Comparison of ENCODE assay signal across 9 mouse cellular contexts in genomic region chr17:26357784-26358183, GRCm38 (mm10). TPM values are rescaled to one million over a fixed set of nuclear protein-coding genes. Genes with fewer than 3 reads are reported as not detected.
DNase-seq lines count a peak whose midpoint lies in the region; ATAC-seq and TF ChIP-seq lines count a peak whose summit lies in the region.
"Had no signal": no experiment of that assay in that cellular context is flagged by ENCODE, and none has a peak within 500 bp of the region (broad histone marks: within the 10 kb centered on the region; RNA-seq: fewer than 3 reads in every experiment).

No protein-coding gene starts in this region.

- no peak overlapping the region for H3K9ac ChIP-seq in heart, embryonic 12.5 days
- no peak overlapping the region for H3K9ac ChIP-seq in heart, embryonic 16.5 days (ENCODE audit: low read length)
- H3K9ac ChIP-seq in kidney, postnatal 0 days (ENCODE audit: low read depth, low read length), result no peak overlapping the region
- H3K9ac ChIP-seq in midbrain, embryonic 13.5 days (replicated peaks), result no peak overlapping the region
- H3K9ac ChIP-seq: limb, embryonic 12.5 days had no signal

- H3K4me1 ChIP-seq in heart, embryonic 12.5 days (replicated peaks), result peaks cover 70% of the 10 kb centered on the region
- peaks cover 35% of the 10 kb centered on the region for H3K4me1 ChIP-seq in heart, embryonic 16.5 days (ENCODE audit: control insufficient read depth, insufficient read depth, low read length)
- peaks cover 5% of the 10 kb centered on the region; the same call in 1 of the 2 replicates for H3K4me1 ChIP-seq in kidney, postnatal 0 days (replicated peaks; ENCODE audit: insufficient read depth, low read length)
- peaks cover 9% of the 10 kb centered on the region for H3K4me1 ChIP-seq in midbrain, embryonic 13.5 days (replicated peaks)

- H3K4me3 ChIP-seq in heart, embryonic 12.5 days, result no peak overlapping the region
- H3K4me3 ChIP-seq in heart, embryonic 16.5 days (ENCODE audit: low read length), result no peak overlapping the region
- no peak overlapping the region for H3K4me3 ChIP-seq in kidney, postnatal 0 days (replicated peaks; ENCODE audit: low read depth, low read length)
- H3K4me3 ChIP-seq in layer of hippocampus, adult 2 months, result no peak overlapping the region
- H3K4me3 ChIP-seq in midbrain, embryonic 13.5 days (replicated peaks), result no peak overlapping the region
- H3K4me3 ChIP-seq: limb, embryonic 12.5 days had no signal

- DNase-seq in heart, adult 18-20 months, result peak; percentile 75 to 81
- DNase-seq in kidney, postnatal 0 days (ENCODE audit: low spot score), result peak; percentile 82
- DNase-seq in lung, postnatal 4 days, result peak; percentile 60 to 81
- DNase-seq in retina, embryonic 14.5 days (ENCODE audit: low spot score), result no peak
- no peak for DNase-seq in layer of hippocampus, adult 2 months (ENCODE audit: low spot score in 2 of 2)

- H3K36me3 ChIP-seq in heart, embryonic 12.5 days, result no peaks in the 10 kb centered on the region
- no peaks in the 10 kb centered on the region for H3K36me3 ChIP-seq in heart, embryonic 16.5 days (ENCODE audit: control insufficient read depth, insufficient read depth)
- no peaks in the 10 kb centered on the region for H3K36me3 ChIP-seq in kidney, postnatal 0 days (ENCODE audit: insufficient read depth, low read length)
- no peaks in the 10 kb centered on the region for H3K36me3 ChIP-seq in midbrain, embryonic 13.5 days
- H3K36me3 ChIP-seq: limb, embryonic 12.5 days had no signal

- H3K27ac ChIP-seq in heart, embryonic 12.5 days (ENCODE audit: poor library complexity, severe bottlenecking), result no peak overlapping the region
- no peak overlapping the region for H3K27ac ChIP-seq in heart, embryonic 16.5 days (ENCODE audit: low read length)
- no peak overlapping the region for H3K27ac ChIP-seq in kidney, postnatal 0 days
- no peak overlapping the region for H3K27ac ChIP-seq in layer of hippocampus, adult 2 months
- H3K27ac ChIP-seq in midbrain, embryonic 13.5 days, result no peak overlapping the region
- H3K27ac ChIP-seq: limb, embryonic 12.5 days had no signal

- H3K9me3 ChIP-seq in heart, embryonic 12.5 days (replicated peaks), result no peaks in the 10 kb centered on the region
- H3K9me3 ChIP-seq in heart, embryonic 16.5 days (replicated peaks; ENCODE audit: control insufficient read depth, low read length), result no peaks in the 10 kb centered on the region
- H3K9me3 ChIP-seq in kidney, postnatal 0 days (replicated peaks; ENCODE audit: low read length), result no peaks in the 10 kb centered on the region
- H3K9me3 ChIP-seq in midbrain, embryonic 13.5 days, result no peaks in the 10 kb centered on the region
- H3K9me3 ChIP-seq: limb, embryonic 12.5 days had no signal

- H3K4me2 ChIP-seq in heart, embryonic 12.5 days, result no peak overlapping the region
- no peak overlapping the region for H3K4me2 ChIP-seq in heart, embryonic 16.5 days (ENCODE audit: low read depth, low read length)
- no peak overlapping the region for H3K4me2 ChIP-seq in kidney, postnatal 0 days (ENCODE audit: low read length)
- H3K4me2 ChIP-seq in midbrain, embryonic 13.5 days (replicated peaks), result no peak overlapping the region
- H3K4me2 ChIP-seq: limb, embryonic 12.5 days had no signal

- no peak for TF ChIP-seq CTCF in kidney, postnatal 0 days (IDR thresholded peaks at IDR 0.05; ENCODE audit: low read depth)
- no peak for TF ChIP-seq CTCF in layer of hippocampus, adult 2 months (conservative IDR thresholded peaks at IDR 0.05)

- no peak for ATAC-seq in heart, embryonic 12.5 days (ENCODE audit: insufficient number of reproducible peaks, low FRiP score)
- ATAC-seq in heart, embryonic 16.5 days (replicated peaks; ENCODE audit: extremely low read depth, insufficient read depth, low FRiP score), result 0 out of 2 replicates have a peak, but pooled peaks have one; percentile 19
- ATAC-seq in kidney, postnatal 0 days (replicated peaks; ENCODE audit: low FRiP score, low read depth), result 0 out of 2 replicates have a peak, but pooled peaks have one; percentile 29
- ATAC-seq in midbrain, embryonic 13.5 days, result no peak

- 60% methylated on average over 4 of the region's 4 CpGs for WGBS in heart, embryonic 12.5 days
- WGBS in heart, embryonic 16.5 days, result 31% methylated on average over 4 of the region's 4 CpGs
- WGBS in kidney, postnatal 0 days, result 25% methylated on average over 4 of the region's 4 CpGs
- 64% methylated on average over 4 of the region's 4 CpGs for WGBS in midbrain, embryonic 13.5 days

- H3K27me3 ChIP-seq in heart, embryonic 12.5 days (replicated peaks), result no peaks in the 10 kb centered on the region
- H3K27me3 ChIP-seq in heart, embryonic 16.5 days (ENCODE audit: control insufficient read depth, insufficient read depth, low read length), result no peaks in the 10 kb centered on the region
- H3K27me3 ChIP-seq in kidney, postnatal 0 days (ENCODE audit: insufficient read depth, low read length), result no peaks in the 10 kb centered on the region
- no peaks in the 10 kb centered on the region for H3K27me3 ChIP-seq in midbrain, embryonic 13.5 days

RNA-seq across cellular contexts. Expression of gene Neurl1b, which starts 56.8 kb away (rescaled TPM):
- total RNA-seq in heart, adult 18-20 months (2021), result 1 to 10 TPM; 5.6 to 5.9 TPM
- 2.2 and 2.4 TPM in 2 replicates for polyA plus RNA-seq in heart, embryonic 12.5 days (2016; fragmentation: Nextera tagmentation; extraction: Ambion mirVana)
- polyA plus RNA-seq in heart, embryonic 16.5 days (2015; fragmentation: Nextera tagmentation; extraction: Ambion mirVana), result 3.0 and 3.3 TPM in 2 replicates
- 1.6 and 2.1 TPM in 2 replicates for polyA plus RNA-seq in kidney, postnatal 0 days (2015; fragmentation: Nextera tagmentation; extraction: Ambion mirVana)
- total RNA-seq in layer of hippocampus, adult 2 months (2021), result 10 to 100 TPM; 68.8 to 75.0 TPM
- polyA plus RNA-seq in midbrain, embryonic 13.5 days (2015; fragmentation: Nextera tagmentation; extraction: Ambion mirVana), result 0.75 and 0.82 TPM in 2 replicates

Comparison
In these comparisons a context has a peak if more than half of its experiments do, and no peak if none do; other contexts are left out.
1. ATAC-seq: peak in heart, embryonic 16.5 days (single experiment) and kidney, postnatal 0 days (single experiment); none in heart, embryonic 12.5 days (single experiment) and midbrain, embryonic 13.5 days (single experiment).
2. DNase-seq: peak in heart, adult 18-20 months (2 of 2), kidney, postnatal 0 days (single experiment) and lung, postnatal 4 days (2 of 2); none in retina, embryonic 14.5 days (single experiment) and layer of hippocampus, adult 2 months (0 of 2).